Mouse (Mus musculus) forebrain, embryonic 14.5 days (tissue): ENCODE results near the gene Vmo1. TPM values are rescaled to one million over a fixed set of nuclear protein-coding genes. Genes with fewer than 3 reads are reported as not detected.

ENCODE experiments used
- ATAC-seq: fragments of 200-750 bp; cut with Nextera tagmentation; 2 replicates; pipeline ENCODE4 v1.8.0; 2017; ENCODE audit warnings: mild to moderate bottlenecking, moderate library complexity
- DNase-seq: peaks from one replicate; pipeline ENCODE4 v3.0.0-alpha.2; 2015; ENCODE audit warnings: low spot score
- H3K27ac ChIP-seq: fragments of 300-500 bp; sonication (generic); 2 replicates; pipeline ENCODE4 v1.5.1; 2014; ENCODE audit warnings: low read depth, mild to moderate bottlenecking, control low read depth, low read length, moderate library complexity
- H3K27me3 ChIP-seq: fragments of 300-500 bp; sonication (generic); replicated peaks from 2 replicates; pipeline ENCODE4 v1.6.1; 2014; ENCODE audit warnings: low read length, control low read depth, mixed read lengths; ENCODE audit not compliant: control insufficient read depth, insufficient read depth
- H3K36me3 ChIP-seq: fragments of 300-500 bp; sonication (generic); 2 replicates; pipeline ENCODE4 v1.6.1; 2014; ENCODE audit warnings: low read length, control low read depth; ENCODE audit not compliant: control insufficient read depth, insufficient read depth
- H3K4me1 ChIP-seq: fragments of 300-500 bp; sonication (generic); 2 replicates; pipeline ENCODE4 v1.6.1; 2014; ENCODE audit warnings: antibody characterized with exemption, low read length, control low read depth; ENCODE audit not compliant: control insufficient read depth, insufficient read depth
- H3K4me2 ChIP-seq: fragments of 300-500 bp; sonication (generic); 2 replicates; pipeline ENCODE4 v1.6.1; 2014; ENCODE audit warnings: mild to moderate bottlenecking, control low read depth, low read length
- H3K4me3 ChIP-seq: fragments of 300-500 bp; sonication (generic); 2 replicates; pipeline ENCODE4 v1.5.1; 2014; ENCODE audit warnings: low read depth, low read length, control low read depth
- H3K9ac ChIP-seq: fragments of 300-500 bp; sonication (generic); 2 replicates; pipeline ENCODE4 v1.6.1; 2014; ENCODE audit warnings: mild to moderate bottlenecking, low read length, control low read depth, moderate library complexity
- H3K9me3 ChIP-seq: fragments of 300-500 bp; sonication (generic); replicated peaks from 2 replicates; pipeline ENCODE4 v1.6.1; 2016; ENCODE audit warnings: low read length, control low read depth, mixed read lengths; ENCODE audit not compliant: control insufficient read depth
- WGBS: fragments of 180-500 bp; shearing (Covaris S2); extraction: QIAGEN DNeasy Blood & Tissue Kit; methylation state at CpG from one replicate; pipeline ENCODE4 v1.1.7; 2014; 5-methylcytosine and 5-hydroxymethylcytosine counted together
- polyA plus RNA-seq: library from polyadenylated mRNA; unstranded; fragments of >200 nt; fragmentation: Nextera tagmentation; extraction: Ambion mirVana; gene quantifications from 2 replicates; pipeline ENCODE4 v1.2.1, GENCODE M21; 2014

Gene Vmo1
- polyA plus RNA-seq, 1 experiment from 2014 or later: 0.37 TPM

- Histone ChIP-seq H3K4me3 (no peak overlapping the region), H3K27ac (no peak overlapping the region), H3K27me3 (no peaks in the 10 kb centered on the region), H3K4me1 (peaks cover 2% of the 10 kb centered on the region; the same call in 1 of the 2 replicates), H3K4me2 (no peak overlapping the region), H3K9me3 (no peaks in the 10 kb centered on the region), H3K9ac (no peak overlapping the region), H3K36me3 (no peaks in the 10 kb centered on the region)
- WGBS: 80% methylated on average over 7 of the region's 7 CpGs
- no peak for DNase-seq
- no peak for ATAC-seq
Observed at GRCm38 (mm10) chr11:70512709-70513342, 1.6 kb downstream of the Vmo1 start.

GRCm38 (mm10) chr11:70511825-70512224 lies 2.6 kb downstream of the Vmo1 start:
- DNase-seq (no peak), ATAC-seq (no peak)
- H3K9me3 ChIP-seq: no peaks in the 10 kb centered on the region
- no peak overlapping the region for H3K4me2 ChIP-seq
- WGBS: 92% methylated on average over 7 of the region's 7 CpGs
- H3K4me3 ChIP-seq: no peak overlapping the region
- no peaks in the 10 kb centered on the region for H3K27me3 ChIP-seq
- H3K9ac ChIP-seq: no peak overlapping the region
- peaks cover 2% of the 10 kb centered on the region; the same call in 1 of the 2 replicates for H3K4me1 ChIP-seq
- no peak overlapping the region for H3K27ac ChIP-seq
- H3K36me3 ChIP-seq: no peaks in the 10 kb centered on the region

- Histone ChIP-seq H3K4me3 (no peak overlapping the region), H3K9ac (no peak overlapping the region), H3K27me3 (no peaks in the 10 kb centered on the region), H3K9me3 (no peaks in the 10 kb centered on the region), H3K27ac (no peak overlapping the region), H3K4me1 (peaks cover 2% of the 10 kb centered on the region; the same call in 1 of the 2 replicates), H3K4me2 (no peak overlapping the region), H3K36me3 (no peaks in the 10 kb centered on the region)
- no peak for DNase-seq
- WGBS: 83% methylated on average over 2 of the region's 2 CpGs
- ATAC-seq: no peak
Observed at GRCm38 (mm10) chr11:70511242-70511641, 3.2 kb downstream of the Vmo1 start.

- H3K4me3 ChIP-seq: no peak overlapping the region
- H3K27me3 ChIP-seq: no peaks in the 10 kb centered on the region
- ATAC-seq: peak; percentile 67; the same call in 1 of the 2 replicates
- 9% methylated on average over 19 of the region's 19 CpGs for WGBS
- H3K9me3 ChIP-seq: no peaks in the 10 kb centered on the region
- H3K4me1 ChIP-seq: peaks cover 2% of the 10 kb centered on the region; the same call in 1 of the 2 replicates
- peak; percentile 76 for DNase-seq
- peak overlapping the region; percentile 33; the same call in 1 of the 2 replicates for H3K4me2 ChIP-seq
- no peak overlapping the region for H3K27ac ChIP-seq
- no peaks in the 10 kb centered on the region for H3K36me3 ChIP-seq
- no peak overlapping the region for H3K9ac ChIP-seq
Observed at GRCm38 (mm10) chr11:70509753-70510564, 4.5 kb downstream of the Vmo1 start.

- Histone ChIP-seq H3K27ac (no peak overlapping the region), H3K4me3 (no peak overlapping the region), H3K4me2 (no peak overlapping the region), H3K9ac (no peak overlapping the region), H3K27me3 (no peaks in the 10 kb centered on the region), H3K4me1 (peaks cover 2% of the 10 kb centered on the region; the same call in 1 of the 2 replicates), H3K9me3 (no peaks in the 10 kb centered on the region), H3K36me3 (no peaks in the 10 kb centered on the region)
- DNase-seq (no peak), ATAC-seq (no peak)
- WGBS: 75% methylated on average over 7 of the region's 7 CpGs
Observed at GRCm38 (mm10) chr11:70506962-70507515, 7.4 kb downstream of the Vmo1 start.

GRCm38 (mm10) chr11:70506385-70506784 lies 8.0 kb downstream of the Vmo1 start:
- peak; percentile 56 for DNase-seq
- peaks cover 2% of the 10 kb centered on the region; the same call in 1 of the 2 replicates for H3K4me1 ChIP-seq
- no peak overlapping the region for H3K9ac ChIP-seq
- no peak overlapping the region for H3K4me3 ChIP-seq
- no peak for ATAC-seq
- no peak overlapping the region for H3K4me2 ChIP-seq
- 28% methylated on average over 4 of the region's 4 CpGs for WGBS
- no peaks in the 10 kb centered on the region for H3K9me3 ChIP-seq
- no peaks in the 10 kb centered on the region for H3K36me3 ChIP-seq
- H3K27me3 ChIP-seq: no peaks in the 10 kb centered on the region
- H3K27ac ChIP-seq: no peak overlapping the region

- Histone ChIP-seq H3K27ac (no peak within 1 kb of the TSS), H3K4me3 (no peak within 1 kb of the TSS), H3K4me2 (no peak within 1 kb of the TSS), H3K4me1 (peaks cover 2% of the 10 kb centered on the region; the same call in 1 of the 2 replicates), H3K27me3 (no peaks in the 10 kb centered on the region), H3K36me3 (no peaks in the 10 kb centered on the region), H3K9ac (no peak within 1 kb of the TSS), H3K9me3 (no peaks in the 10 kb centered on the region)
- DNase-seq: no peak
- no peak for ATAC-seq
- WGBS: 86% methylated on average over 9 of the region's 9 CpGs
Observed at GRCm38 (mm10) chr11:70504970-70505369, 9.4 kb downstream of the Vmo1 start, which contains the start of gene Tm4sf5. TSS of gene Tm4sf5 (plus strand) at chr11:70505244.

- WGBS: 73% methylated on average over 3 of the region's 3 CpGs
- no peak for DNase-seq
- Histone ChIP-seq H3K27me3 (no peaks in the 10 kb centered on the region), H3K9me3 (no peaks in the 10 kb centered on the region), H3K4me1 (no peaks in the 10 kb centered on the region), H3K27ac (no peak overlapping the region), H3K4me3 (no peak overlapping the region), H3K4me2 (no peak overlapping the region), H3K9ac (no peak overlapping the region), H3K36me3 (no peaks in the 10 kb centered on the region)
- no peak for ATAC-seq
Observed at GRCm38 (mm10) chr11:70502018-70502417, 12.4 kb downstream of the Vmo1 start.
